Mouse (Mus musculus) small intestine, adult 2 months (tissue): ENCODE measurements around the gene Cfap45. TPM values are rescaled to one million over a fixed set of nuclear protein-coding genes. Genes with fewer than 3 reads are reported as not detected.

Experiments
- H3K27ac ChIP-seq: fragments of 200-500 bp; 2 replicates; pipeline ENCODE4 v1.5.1; 2012; ENCODE audit warnings: low read depth, low read length, control low read depth, inconsistent platforms; ENCODE audit not compliant: insufficient read depth
- H3K27me3 ChIP-seq: fragments of 200-500 bp; 2 replicates; pipeline ENCODE4 v1.6.1; 2012; ENCODE audit warnings: mild to moderate bottlenecking, moderate library complexity, low read length, inconsistent platforms; ENCODE audit not compliant: control insufficient read depth, insufficient read depth
- H3K36me3 ChIP-seq: fragments of 200-500 bp; 2 replicates; pipeline ENCODE4 v1.6.1; 2012; ENCODE audit warnings: mild to moderate bottlenecking, low read length, control low read depth, inconsistent platforms; ENCODE audit not compliant: control insufficient read depth, insufficient read depth
- H3K4me1 ChIP-seq: fragments of 200-500 bp; 2 replicates; pipeline ENCODE4 v1.6.1; 2012; ENCODE audit warnings: low read length, inconsistent platforms, mixed read lengths; ENCODE audit not compliant: control insufficient read depth, insufficient read depth, insufficient read length
- H3K4me3 ChIP-seq: fragments of 200-500 bp; 2 replicates; pipeline ENCODE4 v1.5.1; 2012; ENCODE audit warnings: low read depth, mild to moderate bottlenecking, control low read depth, inconsistent platforms, low read length, moderate library complexity
- CTCF ChIP-seq: fragments of 200-500 bp; IDR thresholded peaks from 2 replicates; pipeline ENCODE4 v1.5.1; 2012; ENCODE audit warnings: low read depth, mild to moderate bottlenecking, control low read depth, inconsistent platforms, low read length, moderate library complexity, mixed read lengths; ENCODE audit not compliant: insufficient replicate concordance, insufficient read length; ENCODE audit errors: extremely low read depth
- POLR2A ChIP-seq: fragments of 200-500 bp; IDR thresholded peaks from 2 replicates; pipeline ENCODE4 v1.6.1; 2012; ENCODE audit warnings: low read depth, mild to moderate bottlenecking, control low read depth, inconsistent platforms, low read length, moderate library complexity
- WGBS: fragments of 180-500 bp; shearing (Covaris S2); methylation state at CpG from one replicate; pipeline ENCODE4 v1.1.7; 2018; 5-methylcytosine and 5-hydroxymethylcytosine counted together
- polyA plus RNA-seq: library from polyadenylated mRNA; depleted of rRNA; stranded (reverse); fragments of >200 nt; gene quantifications from 2 replicates; pipeline ENCODE4 v1.2.3, GENCODE M21; 2012; rRNA removed

Cfap45 gene
- 0.29 and 1.3 TPM in 2 replicates for polyA plus RNA-seq

DNA sequence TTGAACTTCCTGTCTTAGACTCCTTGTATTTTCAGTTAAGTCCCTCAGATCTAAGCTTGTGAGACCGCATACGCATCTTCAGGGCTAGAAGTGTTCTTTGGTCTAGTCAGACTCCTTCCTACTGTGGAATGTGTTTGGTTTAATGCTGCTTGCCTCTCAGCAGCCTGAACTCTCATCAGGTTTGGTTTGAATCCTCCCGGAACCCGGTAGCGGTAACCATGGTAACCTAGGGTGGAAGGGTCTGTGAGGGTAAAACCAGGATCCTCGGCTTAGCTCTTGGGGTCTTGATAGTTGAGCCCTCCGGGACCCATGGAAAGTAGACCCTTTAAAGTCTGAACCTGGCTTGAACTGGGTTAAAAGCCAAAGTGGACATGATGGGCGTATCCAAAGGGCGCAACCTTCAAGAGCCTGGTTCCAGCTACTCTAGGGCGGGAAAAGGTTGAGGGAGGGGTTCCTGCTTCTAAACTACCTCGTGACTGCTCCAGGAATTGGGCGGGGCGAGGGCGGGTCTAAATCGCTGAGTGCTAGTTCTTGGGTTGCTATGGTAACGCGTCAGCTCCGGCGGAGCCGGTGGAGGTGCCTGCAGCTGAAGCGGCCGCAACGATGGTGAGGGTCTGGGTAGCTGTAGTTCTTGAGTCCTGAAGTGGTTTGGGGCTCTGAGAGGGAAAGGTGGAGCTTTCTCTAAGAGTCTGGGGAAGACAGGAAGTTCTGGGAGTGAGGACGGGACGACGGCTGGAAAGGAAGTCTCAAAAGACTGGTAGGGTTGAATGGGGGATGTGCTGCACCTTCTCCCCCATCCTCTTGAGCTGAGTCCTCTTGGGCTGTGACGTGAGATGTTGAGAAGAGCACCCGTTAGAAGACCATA lies at the start of gene Cfap45:
Cfap45 (plus strand) TSS at position 226 of the 865 bp plus-strand sequence.
- WGBS: 9% methylated on average over 28 of the region's 28 CpGs
- H3K27me3 ChIP-seq: no peaks in the 10 kb centered on the region
- peak within 1 kb of the TSS; percentile 52 for H3K4me3 ChIP-seq
- H3K36me3 ChIP-seq: no peaks in the 10 kb centered on the region
- TF ChIP-seq POLR2A (no peak), CTCF (no peak)
- H3K4me1 ChIP-seq: peaks cover 9% of the 10 kb centered on the region; the same call in 1 of the 2 replicates
- H3K27ac ChIP-seq: no peak within 1 kb of the TSS

GRCm38 (mm10) chr1:172472909-172473308 lies 47.7 kb upstream of the Cfap45 start:
- no peak overlapping the region for H3K4me3 ChIP-seq
- peaks cover 5% of the 10 kb centered on the region; the same call in 1 of the 2 replicates for H3K4me1 ChIP-seq
- TF ChIP-seq CTCF (no peak), POLR2A (no peak)
- H3K27ac ChIP-seq: no peak overlapping the region
- no peaks in the 10 kb centered on the region for H3K27me3 ChIP-seq
- no peaks in the 10 kb centered on the region for H3K36me3 ChIP-seq

DNA sequence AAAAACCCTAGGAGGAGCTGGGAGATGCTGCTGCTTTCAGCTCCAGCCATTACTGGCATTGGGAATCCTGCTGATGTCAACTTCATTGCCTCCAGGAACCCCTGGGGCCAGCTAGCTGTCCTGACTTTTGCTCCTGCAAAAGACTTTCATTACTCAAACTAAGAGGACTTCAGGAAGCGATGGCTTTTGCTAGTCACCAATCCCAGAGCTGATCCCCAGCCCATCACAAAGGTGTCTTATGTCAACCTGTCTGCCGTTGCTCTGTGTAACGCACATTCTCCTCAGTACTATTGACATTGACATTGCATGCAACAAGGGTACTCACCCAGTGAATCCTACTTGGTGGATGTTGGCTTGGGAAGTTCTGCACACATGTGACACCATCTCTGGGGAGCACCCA lies 46.4 kb upstream of the Cfap45 start:
- no peaks in the 10 kb centered on the region for H3K36me3 ChIP-seq

GRCm38 (mm10) chr1:172475054-172475741 lies 45.4 kb upstream of the Cfap45 start, which contains the start of gene Slamf9:
Slamf9 (plus strand) TSS chr1:172475358.
- no peaks in the 10 kb centered on the region for H3K36me3 ChIP-seq

More for the DNA sequence above, 46.4 kb upstream of the Cfap45 start:
- 96% methylated on average over 3 of the region's 3 CpGs for WGBS
- Histone ChIP-seq H3K27ac (no peak overlapping the region), H3K4me3 (no peak overlapping the region), H3K4me1 (peaks cover 5% of the 10 kb centered on the region; the same call in 1 of the 2 replicates), H3K27me3 (no peaks in the 10 kb centered on the region)
- TF ChIP-seq CTCF (no peak), POLR2A (no peak)

GRCm38 (mm10) chr1:172478020-172478419 lies 42.6 kb upstream of the Cfap45 start:
- TF ChIP-seq POLR2A (no peak), CTCF (no peak)
- no peak overlapping the region for H3K27ac ChIP-seq
- peaks cover 9% of the 10 kb centered on the region; the same call in 1 of the 2 replicates for H3K4me1 ChIP-seq
- no peak overlapping the region for H3K4me3 ChIP-seq
- 73% methylated on average over 5 of the region's 5 CpGs for WGBS
- H3K36me3 ChIP-seq: no peaks in the 10 kb centered on the region
- no peaks in the 10 kb centered on the region for H3K27me3 ChIP-seq

More at GRCm38 (mm10) chr1:172475054-172475741, 45.4 kb upstream of the Cfap45 start, which contains the start of gene Slamf9:
- Histone ChIP-seq H3K27me3 (no peaks in the 10 kb centered on the region), H3K4me1 (peaks cover 5% of the 10 kb centered on the region; the same call in 1 of the 2 replicates), H3K27ac (no peak within 1 kb of the TSS), H3K4me3 (no peak within 1 kb of the TSS)
- TF ChIP-seq POLR2A (no peak), CTCF (no peak)
- 25% methylated on average over 7 of the region's 7 CpGs for WGBS

DNA sequence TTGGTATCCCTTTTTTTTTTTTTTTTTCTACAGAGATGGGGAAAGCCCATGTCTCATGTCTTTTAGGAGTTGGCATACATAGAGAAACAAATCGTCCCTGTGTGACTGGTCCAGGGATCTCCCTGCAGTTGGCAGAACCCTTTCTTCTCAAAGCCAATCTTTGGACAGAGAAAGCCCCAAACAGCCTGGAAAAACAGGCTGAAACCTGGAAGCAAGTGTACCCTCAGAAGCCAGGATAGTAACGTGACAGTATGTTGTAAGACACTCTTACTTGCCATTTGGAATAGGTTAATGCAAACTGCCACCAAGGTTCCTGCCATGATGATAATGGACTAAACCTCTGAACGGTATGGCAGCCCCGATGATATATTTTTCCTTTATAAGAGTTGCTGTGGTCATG lies 40.2 kb upstream of the Cfap45 start:
- Histone ChIP-seq H3K36me3 (peaks cover 3% of the 10 kb centered on the region), H3K4me3 (no peak overlapping the region), H3K27me3 (no peaks in the 10 kb centered on the region), H3K4me1 (peaks cover 13% of the 10 kb centered on the region; the same call in 1 of the 2 replicates), H3K27ac (no peak overlapping the region)
- 87% methylated on average over 4 of the region's 4 CpGs for WGBS
- TF ChIP-seq POLR2A: no peak
- TF ChIP-seq CTCF: no peak
